Mouse (Mus musculus) intestine, postnatal 0 days (tissue): ENCODE measurements at regions not wholly inside any gene's neighbourhood (a gene's known extent, or its start where the extent isn't known, plus 50 kb on each side); places are given as distances from the start of the nearest gene placed in this dataset.
A peak's percentile ranks its signal among the peaks of the same experiment; 100 is the strongest.

Experiments
- ATAC-seq: fragments of 200-750 bp; cut with Nextera tagmentation; 2 replicates; pipeline ENCODE4 v1.8.0; 2017; ENCODE audit warnings: mild to moderate bottlenecking, moderate TSS enrichment, moderate library complexity
- H3K27ac ChIP-seq: fragments of 300-500 bp; sonication (generic); 2 replicates; pipeline ENCODE4 v1.5.1; 2014; ENCODE audit warnings: mild to moderate bottlenecking, low read depth, low read length, moderate library complexity
- H3K27me3 ChIP-seq: fragments of 300-500 bp; sonication (generic); replicated peaks from 2 replicates; pipeline ENCODE4 v1.6.1; 2014; ENCODE audit warnings: low read length, mixed read lengths; ENCODE audit not compliant: control insufficient read depth, insufficient read depth
- H3K36me3 ChIP-seq: fragments of 300-500 bp; sonication (generic); 2 replicates; pipeline ENCODE4 v1.6.1; 2014; ENCODE audit warnings: mild to moderate bottlenecking, moderate library complexity; ENCODE audit not compliant: control insufficient read depth, insufficient read depth
- H3K4me1 ChIP-seq: fragments of 300-500 bp; sonication (generic); replicated peaks from 2 replicates; pipeline ENCODE4 v1.6.1; 2014; ENCODE audit warnings: antibody characterized with exemption, low read length, mixed read lengths; ENCODE audit not compliant: control insufficient read depth, insufficient read depth
- H3K4me2 ChIP-seq: fragments of 300-500 bp; sonication (generic); replicated peaks from 2 replicates; pipeline ENCODE4 v1.6.1; 2014; ENCODE audit warnings: low read depth, mild to moderate bottlenecking, moderate library complexity
- H3K4me3 ChIP-seq: fragments of 300-500 bp; sonication (generic); 2 replicates; pipeline ENCODE4 v1.5.1; 2014; ENCODE audit warnings: low read depth, low read length
- H3K9ac ChIP-seq: fragments of 300-500 bp; sonication (generic); 2 replicates; pipeline ENCODE4 v1.6.1; 2014; ENCODE audit warnings: mild to moderate bottlenecking, low read depth, low read length
- H3K9me3 ChIP-seq: fragments of 300-500 bp; sonication (generic); 2 replicates; pipeline ENCODE4 v1.6.1; 2016; ENCODE audit warnings: mixed run types; ENCODE audit not compliant: control insufficient read depth
- CTCF ChIP-seq: sonication (generic); IDR thresholded peaks from 2 replicates; pipeline ENCODE4 v1.5.1; 2016; ENCODE audit warnings: low read depth, mild to moderate bottlenecking, control low read depth, antibody characterized with exemption, moderate library complexity
- WGBS: fragments of 180-500 bp; shearing (Covaris S2); extraction: QIAGEN DNeasy Blood & Tissue Kit; methylation state at CpG from one replicate; pipeline ENCODE4 v1.1.7; 2014; 5-methylcytosine and 5-hydroxymethylcytosine counted together

- 68% methylated on average over 6 of the region's 6 CpGs for WGBS
- Histone ChIP-seq H3K4me3 (no peak overlapping the region), H3K4me2 (no peak overlapping the region), H3K9me3 (no peaks in the 10 kb centered on the region), H3K27me3 (no peaks in the 10 kb centered on the region), H3K9ac (no peak overlapping the region), H3K27ac (no peak overlapping the region), H3K36me3 (no peaks in the 10 kb centered on the region), H3K4me1 (no peaks in the 10 kb centered on the region)
- ATAC-seq: no peak
- peak; percentile 60 for TF ChIP-seq CTCF
Observed at GRCm38 (mm10) chr6:126481257-126481656, 54.0 kb downstream of the Kcna5 start.

DNA sequence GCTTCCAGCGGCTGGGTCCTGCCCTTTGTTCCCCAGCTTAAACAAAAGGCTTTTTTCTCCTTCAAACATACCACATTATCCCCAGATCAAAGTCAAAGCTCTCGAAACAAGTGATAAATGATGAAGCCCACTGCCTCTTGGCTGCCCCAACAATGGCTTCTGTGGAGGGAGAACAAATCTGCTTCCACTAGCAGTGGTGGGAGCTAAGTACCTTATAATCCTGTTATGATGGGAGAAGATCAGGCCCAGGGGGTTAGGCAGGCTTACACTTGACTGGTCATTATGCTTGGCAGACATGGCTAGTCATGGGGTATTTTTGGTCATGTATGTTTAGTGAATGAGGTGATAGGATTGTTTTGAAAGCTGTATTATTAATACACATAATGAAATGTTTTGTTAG, 57.7 kb downstream of the Kcna5 start:
- H3K27ac ChIP-seq: no peak overlapping the region
- no peak overlapping the region for H3K9ac ChIP-seq
- ATAC-seq: no peak
- H3K4me1 ChIP-seq: no peaks in the 10 kb centered on the region
- TF ChIP-seq CTCF: no peak
- no peaks in the 10 kb centered on the region for H3K36me3 ChIP-seq
- WGBS: 22% methylated on average over 2 of the region's 2 CpGs
- no peaks in the 10 kb centered on the region for H3K9me3 ChIP-seq
- no peaks in the 10 kb centered on the region for H3K27me3 ChIP-seq
- H3K4me2 ChIP-seq: no peak overlapping the region
- no peak overlapping the region for H3K4me3 ChIP-seq

DNA sequence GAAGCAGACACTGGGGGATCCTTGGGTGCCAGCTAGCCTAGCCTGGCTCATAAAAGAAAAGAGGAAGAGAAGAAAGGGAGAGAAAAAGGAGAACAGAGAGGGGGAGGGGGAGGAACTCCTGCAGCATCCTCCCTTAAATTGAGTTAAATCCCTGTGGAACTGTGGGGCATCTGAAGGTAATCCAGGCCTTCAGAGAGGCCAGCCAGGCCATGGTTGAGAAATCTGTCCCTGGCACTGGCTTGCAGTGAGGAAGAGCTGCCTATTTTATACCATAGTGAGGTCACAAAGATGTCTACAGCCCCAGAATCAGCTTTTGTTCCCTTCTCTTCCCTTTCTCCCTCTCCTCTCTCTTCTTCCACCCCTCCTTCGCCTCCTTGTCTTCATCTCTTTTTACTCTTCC, 58.5 kb downstream of the Kcna5 start:
- Histone ChIP-seq H3K4me2 (no peak overlapping the region), H3K4me3 (no peak overlapping the region), H3K27me3 (no peaks in the 10 kb centered on the region), H3K36me3 (no peaks in the 10 kb centered on the region), H3K9me3 (no peaks in the 10 kb centered on the region), H3K4me1 (no peaks in the 10 kb centered on the region), H3K9ac (no peak overlapping the region), H3K27ac (no peak overlapping the region)
- no peak for ATAC-seq
- no peak for TF ChIP-seq CTCF
- 87% methylated on average over 1 of the region's 1 CpGs for whole genome bisulfite sequencing

- Histone ChIP-seq H3K27me3 (no peaks in the 10 kb centered on the region), H3K27ac (no peak overlapping the region), H3K4me3 (no peak overlapping the region), H3K4me1 (no peaks in the 10 kb centered on the region), H3K9me3 (no peaks in the 10 kb centered on the region), H3K9ac (no peak overlapping the region), H3K4me2 (no peak overlapping the region), H3K36me3 (no peaks in the 10 kb centered on the region)
- WGBS: 74% methylated on average over 8 of the region's 8 CpGs
- no peak for TF ChIP-seq CTCF
- no peak for ATAC-seq
Observed at GRCm38 (mm10) chr6:126475555-126475954, 59.7 kb downstream of the Kcna5 start.

DNA sequence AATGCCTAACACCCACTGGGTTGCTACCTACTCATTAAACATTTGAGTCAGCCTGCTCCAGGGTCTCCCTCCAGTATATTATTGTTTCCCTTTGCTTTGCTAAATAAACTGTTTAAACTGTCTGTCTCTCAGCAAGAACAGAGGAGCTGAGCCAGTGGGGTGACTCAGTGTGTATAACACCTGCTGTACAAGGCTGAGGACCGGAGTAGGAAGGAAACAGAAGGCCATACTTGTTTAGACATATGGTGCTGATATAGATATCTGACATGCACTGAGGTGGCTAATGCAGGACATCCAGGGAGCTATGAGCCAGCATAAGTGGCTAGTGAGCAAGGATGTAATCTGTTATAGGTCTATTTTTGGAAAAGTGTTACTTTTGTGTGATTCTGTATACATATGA, 81.5 kb downstream of the Kcna5 start:
- Histone ChIP-seq H3K4me1 (no peaks in the 10 kb centered on the region), H3K27me3 (no peaks in the 10 kb centered on the region), H3K4me2 (no peak overlapping the region), H3K4me3 (no peak overlapping the region), H3K9ac (no peak overlapping the region), H3K36me3 (no peaks in the 10 kb centered on the region), H3K27ac (no peak overlapping the region), H3K9me3 (no peaks in the 10 kb centered on the region)
- no peak for ATAC-seq
- TF ChIP-seq CTCF: no peak
- WGBS: 41% methylated on average over 1 of the region's 1 CpGs

- no peaks in the 10 kb centered on the region for H3K27me3 ChIP-seq
- ATAC-seq: no peak
- H3K9ac ChIP-seq: no peak overlapping the region
- H3K27ac ChIP-seq: no peak overlapping the region
- H3K4me3 ChIP-seq: no peak overlapping the region
- no peaks in the 10 kb centered on the region for H3K36me3 ChIP-seq
- TF ChIP-seq CTCF: peak; percentile 42
- no peak overlapping the region for H3K4me2 ChIP-seq
- H3K4me1 ChIP-seq: no peaks in the 10 kb centered on the region
- H3K9me3 ChIP-seq: no peaks in the 10 kb centered on the region
- 20% methylated on average over 3 of the region's 3 CpGs for WGBS
Observed at GRCm38 (mm10) chr6:126445519-126445918, 89.7 kb downstream of the Kcna5 start.

DNA sequence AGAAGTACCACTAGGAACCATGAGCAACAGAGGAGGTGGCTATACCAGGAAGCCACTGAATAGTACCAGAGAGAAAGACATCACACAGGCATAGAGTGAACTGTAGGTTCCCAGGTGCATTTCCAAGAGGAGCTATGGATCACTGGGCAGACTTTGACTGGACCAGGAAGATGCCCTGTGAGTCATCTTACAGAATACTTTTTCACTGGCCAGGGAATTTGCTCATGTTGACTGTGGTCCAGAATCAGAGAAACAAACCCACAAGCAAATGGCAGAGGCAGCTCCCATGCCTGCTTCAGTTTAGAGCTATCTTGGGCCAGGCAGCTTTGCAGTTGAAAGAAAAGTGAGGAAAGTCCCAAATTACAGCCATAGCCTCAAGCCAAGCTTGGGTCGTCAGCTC, 95.0 kb downstream of the Kcna5 start:
- Histone ChIP-seq H3K4me1 (no peaks in the 10 kb centered on the region), H3K27ac (no peak overlapping the region), H3K27me3 (no peaks in the 10 kb centered on the region), H3K9me3 (no peaks in the 10 kb centered on the region), H3K36me3 (no peaks in the 10 kb centered on the region), H3K4me2 (no peak overlapping the region), H3K9ac (no peak overlapping the region), H3K4me3 (no peak overlapping the region)
- WGBS: 77% methylated on average over 1 of the region's 1 CpGs
- TF ChIP-seq CTCF: no peak
- no peak for ATAC-seq
